Mouse (Mus musculus) CH12.LX (cell line): ENCODE measurements around the gene Prkar1b. TPM values are rescaled to one million over a fixed set of nuclear protein-coding genes. Genes with fewer than 3 reads are reported as not detected.

Experiments
- DNase-seq: peaks from one replicate; pipeline ENCODE4 v3.0.0-alpha.2; 2013; ENCODE audit errors: extremely low read depth
- H3K27ac ChIP-seq: 2 replicates; pipeline ENCODE4 v1.5.1; 2012; ENCODE audit warnings: low read depth, mild to moderate bottlenecking, control low read depth, moderate library complexity; ENCODE audit not compliant: insufficient read depth
- H3K27me3 ChIP-seq: replicated peaks from 2 replicates; pipeline ENCODE3; 2012; ENCODE audit warnings: inconsistent platforms
- H3K36me3 ChIP-seq, 2 experiments: replicated peaks in 1 of 2; 2 replicates each; pipeline versions ENCODE3 to v1.6.1; 2012; ENCODE audit warnings: inconsistent platforms in 1 of 2, low read length in 1 of 2, mild to moderate bottlenecking in 1 of 2, mixed read lengths in 1 of 2, moderate library complexity in 1 of 2; ENCODE audit not compliant: control insufficient read depth in 1 of 2, insufficient read depth in 1 of 2
- H3K4me1 ChIP-seq, 2 experiments: 2 replicates each; pipeline ENCODE4 v1.6.1; 2012; ENCODE audit warnings: inconsistent platforms in 1 of 2, moderate library complexity in 1 of 2; ENCODE audit not compliant: insufficient read depth in 2 of 2, control insufficient read depth in 1 of 2
- H3K4me2 ChIP-seq: 2 replicates; pipeline ENCODE4 v1.6.1; 2012; ENCODE audit warnings: low read depth, mild to moderate bottlenecking, control low read depth; ENCODE audit not compliant: poor library complexity, insufficient read depth, severe bottlenecking
- H3K4me3 ChIP-seq, 3 experiments: fragments of 150-350 bp in 1 of 3; sonication (generic) in 1 of 3; replicated peaks in 1 of 3; 2 replicates each; pipeline versions ENCODE3 to v1.5.1; 2011 to 2012; ENCODE audit warnings: low read depth in 2 of 3, low read length in 2 of 3, mild to moderate bottlenecking in 2 of 3, moderate library complexity in 2 of 3, control low read depth in 1 of 3, improper control_type of control experiment in 1 of 3, inconsistent platforms in 1 of 3, mixed read lengths in 1 of 3; ENCODE audit not compliant: poor library complexity in 1 of 3
- H3K79me2 ChIP-seq: replicated peaks from 2 replicates; pipeline ENCODE4 v1.6.1; 2012; ENCODE audit warnings: mild to moderate bottlenecking, moderate library complexity; ENCODE audit not compliant: control insufficient read depth, poor library complexity, insufficient read depth, severe bottlenecking; ENCODE audit errors: extremely low read depth
- H3K9ac ChIP-seq: 2 replicates; pipeline ENCODE4 v1.6.1; 2012; ENCODE audit warnings: low read depth, mild to moderate bottlenecking, control low read depth, moderate library complexity; ENCODE audit not compliant: insufficient read depth
- H3K9me3 ChIP-seq: replicated peaks from 2 replicates; pipeline ENCODE3; 2012; ENCODE audit warnings: low read length, inconsistent platforms, mixed read lengths
- BHLHE40 ChIP-seq: IDR thresholded peaks from 2 replicates; pipeline ENCODE4 v1.6.1; 2011; ENCODE audit warnings: mild to moderate bottlenecking, low read depth, low read length, improper control_type of control experiment
- CHD1 ChIP-seq: IDR thresholded peaks from 2 replicates; pipeline ENCODE4 v1.6.1; 2012; ENCODE audit warnings: low read depth, low read length, improper control_type of control experiment, inconsistent platforms
- CHD2 ChIP-seq: IDR thresholded peaks from 2 replicates; pipeline ENCODE4 v1.6.1; 2011; ENCODE audit warnings: low read length, improper control_type of control experiment
- CTCF ChIP-seq, 2 experiments: IDR thresholded peaks in 1 of 2; conservative IDR thresholded peaks in 1 of 2; 2 replicates each; pipeline ENCODE4 v1.5.1; 2011 to 2012; ENCODE audit warnings: low read depth in 2 of 2, low read length in 2 of 2, improper control_type of control experiment in 1 of 2, inconsistent platforms in 1 of 2, mild to moderate bottlenecking in 1 of 2, moderate library complexity in 1 of 2
- E2F4 ChIP-seq: IDR thresholded peaks from 2 replicates; pipeline ENCODE4 v1.6.1; 2011; ENCODE audit warnings: low read depth, low read length, improper control_type of control experiment; ENCODE audit not compliant: insufficient replicate concordance
- ELF1 ChIP-seq: IDR thresholded peaks from 2 replicates; pipeline ENCODE4 v1.6.1; 2014; ENCODE audit warnings: low read depth, mild to moderate bottlenecking, inconsistent platforms, low read length, improper control_type of control experiment
- EP300 ChIP-seq: IDR thresholded peaks from 2 replicates; pipeline ENCODE4 v1.6.1; 2011; ENCODE audit warnings: low read length, improper control_type of control experiment
- ETS1 ChIP-seq: conservative IDR thresholded peaks from 2 replicates; pipeline ENCODE4 v1.6.1; 2012; ENCODE audit warnings: low read depth, mild to moderate bottlenecking, inconsistent platforms, low read length, improper control_type of control experiment, moderate library complexity
- IRF4 ChIP-seq: IDR thresholded peaks from 2 replicates; pipeline ENCODE4 v1.6.1; 2014; ENCODE audit warnings: low read depth, mild to moderate bottlenecking, inconsistent platforms, low read length, improper control_type of control experiment
- JUN ChIP-seq: IDR thresholded peaks from 2 replicates; pipeline ENCODE4 v1.6.1; 2011; ENCODE audit warnings: low read depth, mild to moderate bottlenecking, low read length, improper control_type of control experiment, moderate library complexity; ENCODE audit not compliant: insufficient read depth
- MAZ ChIP-seq: IDR thresholded peaks from 2 replicates; pipeline ENCODE4 v1.6.1; 2012; ENCODE audit warnings: low read depth, mild to moderate bottlenecking, inconsistent platforms, low read length, improper control_type of control experiment, moderate library complexity
- MEF2A ChIP-seq: IDR thresholded peaks from 2 replicates; pipeline ENCODE4 v1.6.1; 2014; ENCODE audit warnings: low read depth, mild to moderate bottlenecking, inconsistent platforms, low read length, improper control_type of control experiment, borderline replicate concordance
- MXI1 ChIP-seq: IDR thresholded peaks from 2 replicates; pipeline ENCODE4 v1.6.1; 2011; ENCODE audit warnings: mild to moderate bottlenecking, low read depth, low read length, improper control_type of control experiment
- MYC ChIP-seq: IDR thresholded peaks from 2 replicates; pipeline ENCODE4 v1.6.1; 2011; ENCODE audit warnings: low read depth, mild to moderate bottlenecking, improper control_type of control experiment, low read length
- NELFE ChIP-seq: IDR thresholded peaks from 2 replicates; pipeline ENCODE4 v1.6.1; 2011; ENCODE audit warnings: low read depth, low read length, improper control_type of control experiment
- PAX5 ChIP-seq: IDR thresholded peaks from 2 replicates; pipeline ENCODE4 v1.6.1; 2012; ENCODE audit warnings: low read length, inconsistent platforms, mixed read lengths
- POLR2A ChIP-seq: IDR thresholded peaks from 2 replicates; pipeline ENCODE4 v1.6.1; 2011; ENCODE audit warnings: low read depth, mild to moderate bottlenecking, improper control_type of control experiment, low read length
- SMC3 ChIP-seq: IDR thresholded peaks from 2 replicates; pipeline ENCODE4 v1.6.1; 2011; ENCODE audit warnings: low read depth, low read length, improper control_type of control experiment
- TCF12 ChIP-seq: IDR thresholded peaks from 2 replicates; pipeline ENCODE4 v1.6.1; 2014; ENCODE audit warnings: low read depth, mild to moderate bottlenecking, inconsistent platforms, low read length, improper control_type of control experiment
- UBTF ChIP-seq: IDR thresholded peaks from 2 replicates; pipeline ENCODE4 v1.6.1; 2012; ENCODE audit warnings: low read depth, mild to moderate bottlenecking, inconsistent platforms, low read length, improper control_type of control experiment, moderate library complexity
- USF1 ChIP-seq: IDR thresholded peaks from 2 replicates; pipeline ENCODE4 v1.6.1; 2014; ENCODE audit warnings: low read depth, mild to moderate bottlenecking, inconsistent platforms, low read length, improper control_type of control experiment
- ZC3H11A ChIP-seq: IDR thresholded peaks from 2 replicates; pipeline ENCODE4 v1.6.1; 2012; ENCODE audit warnings: low read depth, mild to moderate bottlenecking, inconsistent platforms, low read length, improper control_type of control experiment
- ZKSCAN1 ChIP-seq: IDR thresholded peaks from 2 replicates; pipeline ENCODE4 v1.6.1; 2012; ENCODE audit warnings: low read depth, inconsistent platforms, low read length, improper control_type of control experiment, borderline replicate concordance
- ZMIZ1 ChIP-seq: IDR thresholded peaks from 2 replicates; pipeline ENCODE4 v1.6.1; 2012; ENCODE audit warnings: low read depth, mild to moderate bottlenecking, inconsistent platforms, low read length, improper control_type of control experiment
- ZNF384 ChIP-seq: IDR thresholded peaks from 2 replicates; pipeline ENCODE4 v1.6.1; 2012; ENCODE audit warnings: low read depth, low read length, improper control_type of control experiment, inconsistent platforms
- dilution Hi-C: fragments of 300-500 bp; cut with MboI; formaldehyde crosslinking; loops from 2 replicates; pipeline ENCODE4 v1.14.3; 2020; ENCODE audit warnings: low sequenced_read_pairs; ENCODE audit not compliant: extremely low pct_unique_long_range_greater_than_20kb, extremely low pct_ligation_motif_present
- in situ Hi-C: fragments of 300-500 bp; cut with MboI; formaldehyde crosslinking; loops from 3 replicates; pipeline ENCODE4 v1.14.3; 2019; ENCODE audit warnings: low sequenced_read_pairs, low pct_ligation_motif_present, low pct_unique_long_range_greater_than_20kb, mixed read lengths
- polyA plus RNA-seq: library from polyadenylated mRNA; unstranded; fragments of >175 nt; gene quantifications from 2 replicates; pipeline ENCODE4 v1.2.1, GENCODE M21; 2012; ENCODE audit warnings: low read depth; ENCODE audit not compliant: insufficient read length
- total RNA-seq, 2 experiments: library from RNA; depleted of rRNA; stranded (reverse); fragments of 300-350 nt in 1 of 2; fragments of >200 nt in 1 of 2; gene quantifications; 2 replicates each; pipeline ENCODE4 v1.2.3; 2012 to 2014

Prkar1b gene
- total and polyA plus RNA-seq, 3 experiments = not detected

GRCm38 (mm10) chr5:138971405-138971804 lies 178.4 kb downstream of the Prkar1b start (continued):
- TF ChIP-seq SMC3 (peak; percentile 26; the same call in 1 of the 2 replicates), PAX5 (no peak), MXI1 (peak; percentile 80), ELF1 (peak; percentile 51), ZMIZ1 (peak; percentile 51; the same call in 1 of the 2 replicates), ZNF384 (no peak), USF1 (no peak)
- TF ChIP-seq, all 38 proteins: peak for 25

- H3K4me1 ChIP-seq = peaks cover 53 to 58% of the 10 kb centered on the region in 2 experiments
- H3K9me3 ChIP-seq = no peaks in the 10 kb centered on the region
- TF ChIP-seq BHLHE40 = peak; percentile 71
- TF ChIP-seq E2F4 = no peak
- no peak for TF ChIP-seq ZKSCAN1
- TF ChIP-seq SMC3 = peak; percentile 1; the same call in 1 of the 2 replicates
- TF ChIP-seq CHD2 = peak; percentile 82
- no peak for TF ChIP-seq CTCF (conservative IDR thresholded peaks at IDR 0.05 in 1 of 2, IDR thresholded peaks at IDR 0.05 in 1 of 2; ENCODE audit: low read depth in 2 of 2, low read length in 2 of 2)
- TF ChIP-seq ZC3H11A = no peak
- TF ChIP-seq UBTF = no peak
- peak; percentile 63 for TF ChIP-seq ETS1
- peak; percentile 56; the same call in 1 of the 2 replicates for TF ChIP-seq TCF12
- no peak for TF ChIP-seq MYC
- no peak for TF ChIP-seq EP300
- no peak for TF ChIP-seq MEF2A
- no peak for TF ChIP-seq JUN
- no peak for TF ChIP-seq USF1
- peak; percentile 39; the same call in 1 of the 2 replicates for TF ChIP-seq IRF4
- no peak for TF ChIP-seq CHD1
- TF ChIP-seq POLR2A = peak; percentile 56
- peak; percentile 42; the same call in 1 of the 2 replicates for TF ChIP-seq MAZ
- peak; percentile 66; the same call in 1 of the 2 replicates for TF ChIP-seq ELF1
- TF ChIP-seq NELFE = no peak
- H3K9ac ChIP-seq = peak overlapping the region; percentile 34
- in situ Hi-C loops = no loop called here
- H3K27me3 ChIP-seq = no peaks in the 10 kb centered on the region
- peak; percentile 92 for DNase-seq
- peaks cover 0 to 5% of the 10 kb centered on the region in 2 experiments for H3K36me3 ChIP-seq
- peak overlapping the region in 1 of 3 experiments; percentile 25 for H3K4me3 ChIP-seq
- dilution Hi-C loops = no loop called here
- peak overlapping the region; percentile 96 for H3K27ac ChIP-seq
- H3K4me2 ChIP-seq = peak overlapping the region; percentile 87
- no peaks in the 10 kb centered on the region for H3K79me2 ChIP-seq
Measured at GRCm38 (mm10) chr5:138970056-138970490, 179.7 kb downstream of the Prkar1b start.

Other genes with a start within 250 kb of the Prkar1b start
- 20.3 and 26.5 TPM in 2 replicates for gene Pdgfa, start 152.6 kb downstream of the Prkar1b start, total RNA-seq (2012; rRNA removed)
- 24.4 and 30.7 TPM in 2 replicates for gene Pdgfa, start 152.6 kb downstream of the Prkar1b start, total RNA-seq (2014; rRNA removed)
- gene Pdgfa, start 152.6 kb downstream of the Prkar1b start, polyA plus RNA-seq = 22.2 and 27.5 TPM in 2 replicates
- 17.6 and 21.7 TPM in 2 replicates for gene Dnaaf5, start 222 bp upstream of the Prkar1b start, total RNA-seq (2012; rRNA removed)
- 13.8 and 17.9 TPM in 2 replicates for gene Dnaaf5, start 222 bp upstream of the Prkar1b start, total RNA-seq (2014; rRNA removed)
- 22.9 and 25.2 TPM in 2 replicates for gene Dnaaf5, start 222 bp upstream of the Prkar1b start, polyA plus RNA-seq
- 16.7 and 18.5 TPM in 2 replicates for gene Sun1, start 50.6 kb upstream of the Prkar1b start, total RNA-seq (2012; rRNA removed)
- 12.2 and 12.9 TPM in 2 replicates for gene Sun1, start 50.6 kb upstream of the Prkar1b start, total RNA-seq (2014; rRNA removed)
- 8.7 and 10.1 TPM in 2 replicates for gene Sun1, start 50.6 kb upstream of the Prkar1b start, polyA plus RNA-seq
- 91.4 and 93.9 TPM in 2 replicates for gene Get4, start 102.3 kb upstream of the Prkar1b start, total RNA-seq (2012; rRNA removed)
- gene Get4, start 102.3 kb upstream of the Prkar1b start, total RNA-seq (2014; rRNA removed) = 96.4 and 103 TPM in 2 replicates
- gene Get4, start 102.3 kb upstream of the Prkar1b start, polyA plus RNA-seq = 140 and 164 TPM in 2 replicates
- gene Adap1, start 175.6 kb upstream of the Prkar1b start, total RNA-seq (2012; rRNA removed) = 73.2 and 93.9 TPM in 2 replicates
- 53.9 and 55.3 TPM in 2 replicates for gene Adap1, start 175.6 kb upstream of the Prkar1b start, total RNA-seq (2014; rRNA removed)
- gene Adap1, start 175.6 kb upstream of the Prkar1b start, polyA plus RNA-seq = 61.8 and 70.7 TPM in 2 replicates
- gene Cox19, start 201.4 kb upstream of the Prkar1b start, total RNA-seq (2012; rRNA removed) = 30.1 and 38.8 TPM in 2 replicates
- gene Cox19, start 201.4 kb upstream of the Prkar1b start, total RNA-seq (2014; rRNA removed) = 32.1 and 32.3 TPM in 2 replicates
- 70.1 and 74.0 TPM in 2 replicates for gene Cox19, start 201.4 kb upstream of the Prkar1b start, polyA plus RNA-seq
- not detected in 2 replicates for gene Cyp2w1, start 202.6 kb upstream of the Prkar1b start, total RNA-seq (2012; rRNA removed)
- not detected in 2 replicates for gene Cyp2w1, start 202.6 kb upstream of the Prkar1b start, total RNA-seq (2014; rRNA removed)
- not detected in 2 replicates for gene Cyp2w1, start 202.6 kb upstream of the Prkar1b start, polyA plus RNA-seq
- gene Gpr146, start 227.7 kb upstream of the Prkar1b start, total RNA-seq (2012; rRNA removed) = 0.08 and 0.13 TPM in 2 replicates
- not detected in 2 replicates for gene Gpr146, start 227.7 kb upstream of the Prkar1b start, total RNA-seq (2014; rRNA removed)
- not detected in 2 replicates for gene Gpr146, start 227.7 kb upstream of the Prkar1b start, polyA plus RNA-seq